Mouse (Mus musculus) cortical plate, adult 2 months (tissue): ENCODE measurements around the gene Flrt1.

ENCODE experiments used
- CTCF ChIP-seq: fragments of 200-500 bp; IDR thresholded peaks from 2 replicates; pipeline ENCODE4 v1.5.1; 2011; ENCODE audit warnings: mild to moderate bottlenecking, control low read depth, low read length; ENCODE audit not compliant: insufficient read depth; ENCODE audit errors: extremely low read depth
- POLR2A ChIP-seq: fragments of 200-500 bp; IDR thresholded peaks from 2 replicates; pipeline ENCODE4 v1.6.1; 2011; ENCODE audit warnings: mild to moderate bottlenecking, low read length, control low read depth; ENCODE audit not compliant: insufficient read depth; ENCODE audit errors: extremely low read depth

DNA sequence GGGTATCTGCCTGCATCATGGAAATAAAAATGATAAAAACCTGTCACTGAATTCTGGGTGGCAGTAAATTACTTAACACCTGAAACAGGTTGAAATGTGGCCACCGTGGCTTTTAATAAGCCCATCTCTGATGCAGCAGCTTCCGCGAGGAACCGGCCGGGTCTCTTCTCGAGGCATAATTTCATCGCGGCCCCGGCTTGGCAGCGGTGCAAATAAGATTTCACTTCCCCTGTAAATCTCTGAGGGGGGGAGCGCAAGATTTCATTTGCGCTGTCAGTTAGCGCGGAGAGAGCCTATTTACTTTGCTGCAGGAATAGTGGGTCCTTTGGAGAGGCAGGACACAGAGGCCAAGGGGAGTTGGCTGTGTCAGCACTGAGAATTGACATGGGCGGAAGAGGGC, 20.8 kb downstream of the Flrt1 start:
- TF ChIP-seq CTCF, result no peak
- no peak for TF ChIP-seq POLR2A
